Mouse (Mus musculus) E14TG2a.4 (cell line): ENCODE measurements around the gene Cyp2s1.

Experiments used
- H3K27me3 ChIP-seq: 2 replicates; pipeline ENCODE4 v1.6.1; 2014; ENCODE audit warnings: low read length, control low read depth; ENCODE audit not compliant: insufficient read depth
- H3K36me3 ChIP-seq: 2 replicates; pipeline ENCODE4 v1.6.1; 2014; ENCODE audit warnings: low read length, control low read depth; ENCODE audit not compliant: insufficient read depth
- H3K4me1 ChIP-seq: replicated peaks from 2 replicates; pipeline ENCODE4 v1.6.1; 2014; ENCODE audit warnings: low read depth, low read length, control low read depth
- H3K4me3 ChIP-seq: replicated peaks from 2 replicates; pipeline ENCODE4 v1.5.1; 2014; ENCODE audit warnings: mild to moderate bottlenecking, low read length
- H3K9me3 ChIP-seq: 2 replicates; pipeline ENCODE4 v1.6.1; 2014; ENCODE audit warnings: low read length, control low read depth
- CTCF ChIP-seq: conservative IDR thresholded peaks from 2 replicates; pipeline ENCODE4 v1.5.1; 2014; ENCODE audit warnings: low read length
- NANOG ChIP-seq: IDR thresholded peaks from 2 replicates; pipeline ENCODE4 v1.6.1; 2014; ENCODE audit warnings: borderline replicate concordance, low read length, mixed read lengths
- POU5F1 ChIP-seq: IDR thresholded peaks from 2 replicates; pipeline ENCODE4 v1.6.1; 2014; ENCODE audit warnings: low read length, borderline replicate concordance

The Cyp2s1 gene

GRCm38 (mm10) chr7:25788220-25789128 lies 28.2 kb downstream of the Cyp2s1 start, which contains the start of gene Axl:
Gene Axl, minus strand, starts transcription at chr7:25788705.
- H3K9me3 ChIP-seq: no peaks in the 10 kb centered on the region
- no peak for TF ChIP-seq POU5F1
- TF ChIP-seq CTCF: no peak
- TF ChIP-seq NANOG: no peak
- peaks cover 55% of the 10 kb centered on the region for H3K27me3 ChIP-seq
- H3K36me3 ChIP-seq: no peaks in the 10 kb centered on the region
- peak within 1 kb of the TSS; percentile 73 for H3K4me3 ChIP-seq
- H3K4me1 ChIP-seq: peaks cover 18% of the 10 kb centered on the region

DNA sequence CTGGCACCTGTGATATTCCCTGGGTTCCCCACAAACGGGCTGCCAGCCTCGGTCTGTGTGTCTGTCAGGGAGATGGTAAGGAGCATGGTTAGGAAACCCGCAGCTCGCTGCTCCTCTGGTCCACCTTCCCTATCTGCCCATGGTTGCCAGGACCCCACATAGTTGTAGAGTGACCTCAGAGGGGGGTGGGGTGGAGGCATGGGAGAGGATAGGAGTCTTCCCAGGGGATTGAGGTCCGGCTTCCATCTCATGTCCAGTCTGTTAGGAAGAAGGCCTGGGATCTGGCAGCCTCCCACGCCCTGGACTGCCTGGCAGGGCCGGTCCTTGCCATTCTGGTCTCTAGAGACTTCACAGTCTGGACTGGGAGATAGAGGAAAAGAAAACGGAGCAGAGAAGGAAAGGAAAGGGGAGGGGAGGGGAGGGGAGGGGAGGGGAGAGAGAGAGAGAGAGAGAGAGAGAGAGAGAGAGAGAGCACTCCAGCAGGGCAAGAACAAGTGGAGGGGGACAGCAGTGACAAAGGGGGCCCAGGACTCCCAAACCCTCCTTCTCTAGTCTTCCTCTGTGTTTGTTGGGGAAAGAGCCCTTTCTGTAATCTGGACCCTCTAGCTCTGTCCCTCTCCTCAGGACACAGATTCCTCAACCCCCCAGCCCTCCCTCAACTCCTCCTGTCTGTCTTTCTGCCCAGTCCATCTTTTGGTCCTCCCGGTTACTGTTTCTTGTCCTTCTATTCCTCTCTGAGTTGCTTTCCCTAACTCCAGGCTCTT lies 29.1 kb downstream of the Cyp2s1 start:
- no peaks in the 10 kb centered on the region for H3K9me3 ChIP-seq
- peaks cover 19% of the 10 kb centered on the region for H3K4me1 ChIP-seq
- TF ChIP-seq NANOG (no peak), POU5F1 (no peak), CTCF (no peak)
- no peak overlapping the region for H3K4me3 ChIP-seq
- H3K36me3 ChIP-seq: no peaks in the 10 kb centered on the region
- H3K27me3 ChIP-seq: peaks cover 55% of the 10 kb centered on the region

- TF ChIP-seq CTCF: no peak
- TF ChIP-seq POU5F1: no peak
- TF ChIP-seq NANOG: no peak
- H3K4me3 ChIP-seq: no peak overlapping the region
- peaks cover 55% of the 10 kb centered on the region for H3K27me3 ChIP-seq
- H3K9me3 ChIP-seq: no peaks in the 10 kb centered on the region
- H3K36me3 ChIP-seq: no peaks in the 10 kb centered on the region
- peaks cover 25% of the 10 kb centered on the region for H3K4me1 ChIP-seq
Measured at GRCm38 (mm10) chr7:25786974-25787373, 29.7 kb downstream of the Cyp2s1 start.

DNA sequence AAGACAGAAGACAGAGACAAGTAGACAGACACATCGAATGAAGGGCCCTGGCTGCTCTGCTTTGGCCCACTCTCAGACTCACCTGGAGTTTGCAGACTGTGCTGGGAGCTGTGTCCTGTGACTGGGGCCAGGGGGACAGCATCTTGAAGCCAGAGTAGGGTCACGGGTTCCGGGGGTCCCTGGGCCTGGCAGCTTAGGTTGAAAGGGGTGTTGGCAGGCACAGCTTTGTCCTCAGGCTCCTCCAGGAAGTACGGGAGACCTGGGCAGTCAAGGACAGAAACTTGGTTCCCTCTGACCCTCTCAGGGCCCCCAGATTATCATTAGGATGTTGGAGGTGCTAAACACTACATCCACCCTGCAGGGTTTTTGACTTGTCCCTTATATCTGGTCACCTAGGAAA lies 31.0 kb downstream of the Cyp2s1 start:
- H3K36me3 ChIP-seq: no peaks in the 10 kb centered on the region
- H3K9me3 ChIP-seq: no peaks in the 10 kb centered on the region
- H3K4me3 ChIP-seq: no peak overlapping the region
- TF ChIP-seq POU5F1 (no peak), CTCF (no peak), NANOG (no peak)
- peaks cover 36% of the 10 kb centered on the region for H3K4me1 ChIP-seq
- peaks cover 64% of the 10 kb centered on the region for H3K27me3 ChIP-seq

DNA sequence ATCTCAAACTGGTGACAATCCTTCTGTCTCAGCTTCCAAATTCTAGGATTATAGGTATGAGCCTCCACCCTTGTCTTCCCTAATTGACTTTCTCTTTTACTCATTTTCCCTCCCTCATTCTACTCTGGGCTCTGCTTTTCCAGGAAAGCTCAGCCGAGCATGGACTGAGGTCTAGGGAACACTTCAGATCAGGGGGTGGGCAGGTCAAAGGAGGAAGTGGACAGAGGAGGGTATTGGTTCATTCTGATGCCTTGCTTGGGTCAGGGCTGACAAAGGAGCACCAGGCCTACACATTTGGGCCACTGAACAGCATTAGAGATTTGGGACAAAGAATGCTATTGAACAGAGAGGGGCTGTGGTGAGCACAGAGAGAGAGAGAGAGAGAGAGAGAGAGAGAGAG lies 31.9 kb downstream of the Cyp2s1 start:
- Histone ChIP-seq H3K27me3 (peaks cover 62% of the 10 kb centered on the region), H3K36me3 (no peaks in the 10 kb centered on the region), H3K9me3 (no peaks in the 10 kb centered on the region), H3K4me1 (peaks cover 46% of the 10 kb centered on the region), H3K4me3 (no peak overlapping the region)
- TF ChIP-seq CTCF (no peak), POU5F1 (no peak), NANOG (no peak)

DNA sequence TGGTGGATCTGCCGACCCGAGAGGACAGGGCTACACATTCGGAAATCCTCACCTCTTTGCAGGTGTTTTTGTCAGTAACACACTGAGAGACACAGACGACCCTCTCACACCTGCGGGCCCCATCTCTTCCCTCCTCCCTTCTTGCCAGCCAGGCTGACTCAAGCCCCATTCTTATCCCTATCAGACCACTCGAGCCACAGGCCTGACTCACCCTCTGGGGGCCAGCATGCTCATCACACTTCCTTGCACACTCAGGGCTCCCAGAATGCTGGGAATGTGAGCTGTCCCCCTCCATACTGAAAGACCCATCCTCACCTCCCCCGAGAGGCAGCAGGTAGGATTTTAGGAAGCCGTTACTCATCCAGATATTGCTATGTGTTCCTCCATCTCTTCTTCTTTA lies 33.0 kb downstream of the Cyp2s1 start:
- Histone ChIP-seq H3K4me1 (peaks cover 52% of the 10 kb centered on the region), H3K4me3 (no peak overlapping the region), H3K27me3 (peaks cover 53% of the 10 kb centered on the region), H3K36me3 (no peaks in the 10 kb centered on the region), H3K9me3 (no peaks in the 10 kb centered on the region)
- TF ChIP-seq NANOG (no peak), POU5F1 (no peak), CTCF (no peak)

DNA sequence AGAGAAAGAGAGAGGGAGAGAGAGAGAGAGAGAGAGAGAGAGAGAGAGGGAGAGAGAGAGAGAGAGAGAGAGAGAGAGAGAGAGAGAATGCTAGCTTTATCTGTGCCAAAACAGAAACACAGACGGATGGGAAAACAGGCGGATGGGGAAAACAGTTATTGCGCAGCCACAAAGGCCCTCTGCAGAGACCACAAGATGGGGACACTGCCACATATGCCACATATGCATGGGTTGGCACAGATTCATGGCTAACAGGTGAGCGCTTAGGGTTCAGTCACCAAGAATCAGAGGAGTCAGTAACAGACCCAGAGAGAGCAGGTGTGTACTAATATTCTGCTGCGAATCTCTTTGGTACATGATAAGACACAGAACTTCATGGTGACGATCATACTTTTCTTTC lies 34.0 kb downstream of the Cyp2s1 start:
- Histone ChIP-seq H3K9me3 (peaks cover under 1% of the 10 kb centered on the region; the same call in 1 of the 2 replicates), H3K36me3 (no peaks in the 10 kb centered on the region), H3K4me1 (peaks cover 48% of the 10 kb centered on the region), H3K27me3 (peaks cover 45% of the 10 kb centered on the region), H3K4me3 (no peak overlapping the region)
- TF ChIP-seq CTCF: no peak
- no peak for TF ChIP-seq POU5F1
- no peak for TF ChIP-seq NANOG

DNA sequence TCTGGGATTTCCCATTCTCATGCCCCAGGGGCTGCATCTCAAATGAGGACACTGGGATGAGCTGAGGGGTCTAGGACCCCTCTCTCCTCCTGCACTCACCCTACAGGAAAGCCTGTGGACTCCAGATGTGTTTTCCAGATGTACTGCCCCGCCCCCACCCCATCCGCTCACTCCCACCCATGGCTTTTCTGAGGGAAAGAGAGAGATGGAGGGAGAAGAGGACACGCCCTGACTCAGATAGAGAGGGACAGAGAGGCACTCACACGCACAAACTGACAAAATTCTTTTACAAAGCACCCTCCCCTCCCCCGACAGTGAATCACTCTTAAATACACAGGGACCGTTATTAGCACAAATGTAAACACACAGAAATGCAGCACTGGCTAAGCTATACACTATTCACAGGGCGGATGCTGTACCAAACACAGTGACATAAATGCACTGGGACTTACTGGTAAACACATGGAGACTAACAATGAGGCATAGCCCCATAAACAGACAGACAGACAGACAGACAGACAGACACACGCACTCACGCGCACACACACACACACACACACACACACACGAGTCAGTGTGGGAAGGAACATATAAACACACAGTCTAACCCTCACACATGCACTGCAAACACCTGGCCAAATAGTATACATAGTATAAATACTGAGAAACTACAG lies 34.6 kb downstream of the Cyp2s1 start:
- peaks cover 48% of the 10 kb centered on the region for H3K4me1 ChIP-seq
- H3K4me3 ChIP-seq: peak overlapping the region; percentile 76
- TF ChIP-seq CTCF: no peak
- H3K9me3 ChIP-seq: peaks cover 7% of the 10 kb centered on the region
- H3K36me3 ChIP-seq: no peaks in the 10 kb centered on the region
- H3K27me3 ChIP-seq: peaks cover 38% of the 10 kb centered on the region
